8 mouse cellular contexts compared by ENCODE assay signal in the genomic region with DNA sequence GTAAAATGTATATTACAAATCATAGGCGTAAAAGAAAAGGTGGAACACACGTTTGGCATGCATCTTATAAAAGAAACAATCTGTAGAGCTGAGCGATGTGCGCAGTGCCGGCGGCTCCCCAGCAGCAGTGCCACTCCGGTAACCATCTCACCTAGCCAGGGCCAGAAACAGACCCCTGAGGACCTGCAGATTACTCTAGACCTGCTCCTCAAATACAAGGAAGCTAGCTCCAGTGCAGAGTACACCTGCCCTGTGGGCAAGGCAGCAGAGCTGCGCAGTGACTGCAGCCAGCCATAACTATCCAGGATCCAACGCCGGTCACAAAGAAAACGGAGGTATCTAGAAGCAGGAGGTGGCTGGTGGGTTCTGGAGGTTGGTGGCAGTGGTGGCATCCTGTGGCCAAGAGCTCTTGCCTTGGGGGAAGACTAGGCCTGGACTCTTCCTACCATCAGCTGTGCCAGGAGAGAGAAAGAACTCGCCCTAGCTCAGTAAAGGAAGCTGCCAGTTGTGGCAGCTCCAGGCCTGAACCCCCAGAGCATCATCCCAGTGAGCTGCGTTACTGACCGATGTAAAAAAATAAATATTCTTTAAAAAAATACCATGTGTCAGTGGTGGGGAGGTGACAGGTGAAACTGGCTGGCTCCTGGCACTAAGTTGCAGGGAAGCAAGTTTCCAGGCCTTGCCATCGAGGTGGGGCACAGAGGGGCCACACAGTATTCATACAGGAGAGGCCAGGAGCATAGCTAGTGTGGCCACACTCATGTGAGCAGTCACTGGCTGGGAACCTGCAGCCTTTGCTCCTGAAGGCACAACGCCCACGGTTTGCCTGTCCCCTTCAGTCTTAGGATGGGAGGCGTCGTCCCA. TPM values are rescaled to one million over a fixed set of nuclear protein-coding genes. Genes with fewer than 3 reads are reported as not detected.
A peak's percentile ranks its signal among the peaks of the same experiment; 100 is the strongest.
DNase-seq lines count a peak whose midpoint lies in the region; ATAC-seq lines count a peak whose summit lies in the region.

No protein-coding gene starts in this region.

- peaks cover 52% of the 10 kb centered on the region for H3K36me3 ChIP-seq in lung, embryonic 15.5 days
- peaks cover 73% of the 10 kb centered on the region for H3K36me3 ChIP-seq in forebrain, embryonic 13.5 days (ENCODE audit: poor library complexity, severe bottlenecking)
- H3K36me3 ChIP-seq in kidney, embryonic 15.5 days: peaks cover 69% of the 10 kb centered on the region
- peaks cover 64% of the 10 kb centered on the region for H3K36me3 ChIP-seq in neural tube, embryonic 13.5 days

- H3K4me1 ChIP-seq in lung, embryonic 15.5 days: peaks cover 15% of the 10 kb centered on the region
- H3K4me1 ChIP-seq in forebrain, embryonic 13.5 days: peaks cover 24% of the 10 kb centered on the region
- peaks cover 33% of the 10 kb centered on the region for H3K4me1 ChIP-seq in kidney, embryonic 15.5 days
- H3K4me1 ChIP-seq in neural tube, embryonic 13.5 days (replicated peaks): peaks cover 30% of the 10 kb centered on the region

- no peak for ATAC-seq in lung, embryonic 15.5 days (ENCODE audit: borderline replicate concordance, extremely low read depth, low FRiP score, low TSS enrichment)
- ATAC-seq in forebrain, embryonic 13.5 days: no peak
- no peak for ATAC-seq in kidney, embryonic 15.5 days (replicated peaks; ENCODE audit: low FRiP score)
- no peak for ATAC-seq in neural tube, embryonic 13.5 days (ENCODE audit: low read depth)

- no peaks in the 10 kb centered on the region for H3K9me3 ChIP-seq in lung, embryonic 15.5 days
- H3K9me3 ChIP-seq in forebrain, embryonic 13.5 days (replicated peaks): no peaks in the 10 kb centered on the region
- H3K9me3 ChIP-seq in kidney, embryonic 15.5 days (replicated peaks): no peaks in the 10 kb centered on the region
- no peaks in the 10 kb centered on the region for H3K9me3 ChIP-seq in neural tube, embryonic 13.5 days

- no peaks in the 10 kb centered on the region for H3K27me3 ChIP-seq in lung, embryonic 15.5 days
- H3K27me3 ChIP-seq in forebrain, embryonic 13.5 days: no peaks in the 10 kb centered on the region
- no peaks in the 10 kb centered on the region for H3K27me3 ChIP-seq in kidney, embryonic 15.5 days
- H3K27me3 ChIP-seq in neural tube, embryonic 13.5 days: no peaks in the 10 kb centered on the region

- H3K27ac ChIP-seq in lung, embryonic 15.5 days: 0 out of 2 replicates have a peak overlapping the region, but pooled peaks have one; percentile 1
- H3K27ac ChIP-seq in forebrain, embryonic 13.5 days: peak overlapping the region; percentile 35; the same call in 1 of the 2 replicates
- H3K27ac ChIP-seq in kidney, embryonic 15.5 days: peak overlapping the region; percentile 76
- H3K27ac ChIP-seq in neural tube, embryonic 13.5 days (replicated peaks): peak overlapping the region; percentile 56

- no peak overlapping the region; the same call in 1 of the 2 replicates for H3K9ac ChIP-seq in lung, embryonic 15.5 days
- 0 out of 2 replicates have a peak overlapping the region, but pooled peaks have one; percentile 28 for H3K9ac ChIP-seq in forebrain, embryonic 13.5 days
- H3K9ac ChIP-seq in kidney, embryonic 15.5 days: 0 out of 2 replicates have a peak overlapping the region, but pooled peaks have one; percentile 10
- peak overlapping the region; percentile 47 for H3K9ac ChIP-seq in neural tube, embryonic 13.5 days

- H3K4me3 ChIP-seq in lung, embryonic 15.5 days: no peak overlapping the region
- peak overlapping the region; percentile 79; the same call in 1 of the 2 replicates for H3K4me3 ChIP-seq in forebrain, embryonic 13.5 days
- H3K4me3 ChIP-seq in kidney, embryonic 15.5 days (replicated peaks): peak overlapping the region; percentile 81; the same call in 1 of the 2 replicates
- peak overlapping the region; percentile 92 for H3K4me3 ChIP-seq in neural tube, embryonic 13.5 days

- peak overlapping the region; percentile 39 for H3K4me2 ChIP-seq in lung, embryonic 15.5 days
- H3K4me2 ChIP-seq in forebrain, embryonic 13.5 days: peak overlapping the region; percentile 43
- peak overlapping the region; percentile 46 for H3K4me2 ChIP-seq in kidney, embryonic 15.5 days
- H3K4me2 ChIP-seq in neural tube, embryonic 13.5 days: peak overlapping the region; percentile 46

- WGBS in lung, embryonic 15.5 days: 84% methylated on average over 19 of the region's 19 CpGs
- 89% methylated on average over 19 of the region's 19 CpGs for WGBS in forebrain, embryonic 13.5 days
- 88% methylated on average over 19 of the region's 19 CpGs for WGBS in kidney, embryonic 15.5 days
- 88% methylated on average over 19 of the region's 19 CpGs for WGBS in neural tube, embryonic 13.5 days

- DNase-seq in lung, postnatal 36 days: no peak
- no peak for DNase-seq in adrenal gland, postnatal 14 days
- DNase-seq in frontal cortex, adult 2 months (ENCODE audit: extremely low spot score in 1 of 2, low spot score in 1 of 2): no peak
- no peak for DNase-seq in layer of hippocampus, adult 18-20 months (ENCODE audit: low spot score in 2 of 2)

RNA-seq across cellular contexts. Expression of a gene that starts 0.9 kb away (rescaled TPM):
- 305 and 307 TPM in 2 replicates for polyA plus RNA-seq in lung, embryonic 15.5 days (2015; fragmentation: Nextera tagmentation; extraction: Ambion mirVana)
- polyA plus RNA-seq in forebrain, embryonic 13.5 days (2015; fragmentation: Nextera tagmentation; extraction: Ambion mirVana): 356 and 364 TPM in 2 replicates
- 365 and 368 TPM in 2 replicates for polyA plus RNA-seq in kidney, embryonic 15.5 days (2015; fragmentation: Nextera tagmentation; extraction: Ambion mirVana)
- 328 and 331 TPM in 2 replicates for polyA plus RNA-seq in neural tube, embryonic 13.5 days (2015; fragmentation: Nextera tagmentation; extraction: Ambion mirVana)
- total RNA-seq in adrenal gland, postnatal 14 days (2021): 252 and 257 TPM in 2 replicates
- polyA plus RNA-seq in frontal cortex, adult 2 months (2012; rRNA removed): 192 and 231 TPM in 2 replicates
- total RNA-seq in layer of hippocampus, adult 18-20 months (2021): 100 to 1,000 TPM; 136 to 144 TPM

RNA-seq across cellular contexts. Expression of a gene that starts 16.4 kb away (rescaled TPM):
- polyA plus RNA-seq in lung, embryonic 15.5 days (2015; fragmentation: Nextera tagmentation; extraction: Ambion mirVana): 55.8 and 60.4 TPM in 2 replicates
- polyA plus RNA-seq in forebrain, embryonic 13.5 days (2015; fragmentation: Nextera tagmentation; extraction: Ambion mirVana): 54.0 and 54.9 TPM in 2 replicates
- 55.0 and 59.3 TPM in 2 replicates for polyA plus RNA-seq in kidney, embryonic 15.5 days (2015; fragmentation: Nextera tagmentation; extraction: Ambion mirVana)
- polyA plus RNA-seq in neural tube, embryonic 13.5 days (2015; fragmentation: Nextera tagmentation; extraction: Ambion mirVana): 38.3 and 41.6 TPM in 2 replicates
- 14.9 and 15.8 TPM in 2 replicates for total RNA-seq in adrenal gland, postnatal 14 days (2021)
- polyA plus RNA-seq in frontal cortex, adult 2 months (2012; rRNA removed): 24.3 and 25.9 TPM in 2 replicates
- total RNA-seq in layer of hippocampus, adult 18-20 months (2021): 10 to 100 TPM; 19.5 to 22.3 TPM

RNA-seq across cellular contexts. Expression of a gene that starts 28.2 kb away (rescaled TPM):
- polyA plus RNA-seq in lung, embryonic 15.5 days (2015; fragmentation: Nextera tagmentation; extraction: Ambion mirVana): 42.7 and 42.9 TPM in 2 replicates
- polyA plus RNA-seq in forebrain, embryonic 13.5 days (2015; fragmentation: Nextera tagmentation; extraction: Ambion mirVana): 4.9 and 5.1 TPM in 2 replicates
- 18.0 and 20.8 TPM in 2 replicates for polyA plus RNA-seq in kidney, embryonic 15.5 days (2015; fragmentation: Nextera tagmentation; extraction: Ambion mirVana)
- 8.8 and 9.0 TPM in 2 replicates for polyA plus RNA-seq in neural tube, embryonic 13.5 days (2015; fragmentation: Nextera tagmentation; extraction: Ambion mirVana)
- 29.8 and 91.3 TPM in 2 replicates for total RNA-seq in adrenal gland, postnatal 14 days (2021)
- 20.7 and 26.0 TPM in 2 replicates for polyA plus RNA-seq in frontal cortex, adult 2 months (2012; rRNA removed)
- total RNA-seq in layer of hippocampus, adult 18-20 months (2021): 10 to 100 TPM; 24.9 to 28.1 TPM

RNA-seq across cellular contexts. Expression of a gene that starts 30.0 kb away (rescaled TPM):
- not detected in 2 replicates for polyA plus RNA-seq in lung, embryonic 15.5 days (2015; fragmentation: Nextera tagmentation; extraction: Ambion mirVana)
- polyA plus RNA-seq in forebrain, embryonic 13.5 days (2015; fragmentation: Nextera tagmentation; extraction: Ambion mirVana): 0.13 and 0.14 TPM in 2 replicates
- polyA plus RNA-seq in kidney, embryonic 15.5 days (2015; fragmentation: Nextera tagmentation; extraction: Ambion mirVana): 0.04 TPM in 1 of 2 replicates, not detected in the other
- 0.08 and 0.31 TPM in 2 replicates for polyA plus RNA-seq in neural tube, embryonic 13.5 days (2015; fragmentation: Nextera tagmentation; extraction: Ambion mirVana)
- total RNA-seq in adrenal gland, postnatal 14 days (2021): 0.11 TPM in 1 of 2 replicates, not detected in the other
- polyA plus RNA-seq in frontal cortex, adult 2 months (2012; rRNA removed): 0.16 and 0.17 TPM in 2 replicates
- total RNA-seq in layer of hippocampus, adult 18-20 months (2021): under 1 TPM; 0.40 to 0.56 TPM

RNA-seq across cellular contexts. Expression of a gene that starts 46.6 kb away (rescaled TPM):
- 39.1 and 40.8 TPM in 2 replicates for polyA plus RNA-seq in lung, embryonic 15.5 days (2015; fragmentation: Nextera tagmentation; extraction: Ambion mirVana)
- polyA plus RNA-seq in forebrain, embryonic 13.5 days (2015; fragmentation: Nextera tagmentation; extraction: Ambion mirVana): 40.1 and 45.3 TPM in 2 replicates
- 43.8 and 48.1 TPM in 2 replicates for polyA plus RNA-seq in kidney, embryonic 15.5 days (2015; fragmentation: Nextera tagmentation; extraction: Ambion mirVana)
- polyA plus RNA-seq in neural tube, embryonic 13.5 days (2015; fragmentation: Nextera tagmentation; extraction: Ambion mirVana): 62.0 and 66.2 TPM in 2 replicates
- 30.5 and 33.0 TPM in 2 replicates for total RNA-seq in adrenal gland, postnatal 14 days (2021)
- 72.2 and 75.1 TPM in 2 replicates for polyA plus RNA-seq in frontal cortex, adult 2 months (2012; rRNA removed)
- 10 to 100 TPM; 46.4 to 55.6 TPM for total RNA-seq in layer of hippocampus, adult 18-20 months (2021)

Comparison
In these comparisons a context has a peak if more than half of its experiments do, and no peak if none do; other contexts are left out.
1. H3K27ac ChIP-seq: peak in every context shown above with its lines; median percentile 76 in kidney, embryonic 15.5 days; 56 in neural tube, embryonic 13.5 days; 35 in forebrain, embryonic 13.5 days; 1 in lung, embryonic 15.5 days.